Mouse (Mus musculus): ENCODE results near the gene Zfp335.
A peak's percentile ranks its signal among the peaks of the same experiment; 100 is the strongest.

The Zfp335 gene

DNA sequence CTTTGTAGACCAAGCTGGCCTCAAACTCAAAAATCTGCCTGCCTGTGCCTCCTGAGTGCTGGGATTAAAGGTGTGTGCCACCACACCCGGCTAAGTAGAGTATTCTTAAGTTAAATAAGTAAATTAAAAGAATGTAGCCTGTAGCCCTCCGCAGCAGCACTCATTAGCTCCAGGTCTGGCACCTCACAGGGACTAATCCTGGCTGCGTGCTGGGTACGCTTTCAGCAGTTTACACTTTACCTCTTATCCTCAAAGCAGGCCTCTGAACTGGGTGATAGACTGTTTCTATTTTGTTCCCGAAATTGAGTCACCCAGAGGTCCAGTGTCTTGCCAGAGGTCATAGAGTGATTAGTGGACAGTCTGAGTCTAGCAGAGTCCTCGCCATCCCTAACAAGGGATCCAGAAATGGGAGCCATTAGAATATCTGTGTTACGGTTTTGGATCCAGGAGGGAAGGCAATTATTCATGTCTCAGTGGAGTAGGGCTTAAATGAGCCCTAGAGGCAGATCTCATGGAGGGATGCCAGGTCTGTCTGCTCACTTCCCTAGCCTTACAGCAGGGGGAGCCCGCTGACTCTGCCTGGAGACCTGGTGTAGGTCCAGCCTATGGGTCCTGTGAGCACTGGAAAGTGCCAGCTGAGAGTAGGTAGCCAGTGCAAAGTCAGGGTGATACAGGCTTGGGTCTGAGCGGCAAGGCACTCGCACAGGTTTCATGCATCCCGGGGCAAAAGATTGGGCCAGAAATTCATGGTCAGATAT, 12.7 kb upstream of the Zfp335 start:
- DNase-seq, result peak; percentile 91

DNA sequence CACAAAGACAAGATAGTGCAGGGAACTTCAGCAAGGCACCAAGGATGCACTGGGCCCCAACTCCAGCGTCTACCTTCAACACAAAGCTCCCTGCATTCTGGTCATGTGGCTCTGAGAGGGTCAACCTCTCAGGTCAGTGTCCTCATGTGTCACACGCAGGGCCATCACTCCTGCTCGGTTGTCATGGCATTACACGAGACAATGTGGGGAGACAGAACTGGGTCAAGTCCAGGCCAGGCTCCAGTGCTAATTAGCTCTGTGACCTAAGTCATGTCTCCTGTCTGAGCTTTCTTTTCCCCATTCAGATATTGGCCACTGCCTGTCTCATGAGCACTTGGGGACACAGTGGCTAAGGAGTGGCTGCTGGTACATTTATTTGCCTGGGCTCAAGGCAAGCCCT, 11.7 kb upstream of the Zfp335 start:
- DNase-seq, result no peak

DNA sequence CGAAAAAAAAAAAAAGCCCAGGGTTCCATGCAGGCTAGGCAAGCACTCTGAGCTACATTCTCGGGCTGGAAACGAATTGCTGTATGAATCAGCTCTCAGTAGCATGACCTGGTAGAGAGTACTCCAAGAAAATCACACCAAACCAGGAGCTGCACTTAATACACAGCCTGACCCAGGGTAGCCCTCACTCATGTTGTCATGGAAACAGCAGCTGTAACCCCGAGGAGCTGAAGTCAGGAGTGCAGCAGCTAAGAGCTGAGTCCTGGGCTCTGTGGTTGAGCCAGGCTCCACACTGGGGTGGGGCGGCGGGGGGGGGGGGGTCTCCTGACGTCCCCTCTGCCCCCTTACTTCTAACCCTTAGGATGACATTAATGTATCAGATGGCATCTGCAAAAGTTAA, 10.4 kb upstream of the Zfp335 start:
- DNase-seq, result no peak

DNA sequence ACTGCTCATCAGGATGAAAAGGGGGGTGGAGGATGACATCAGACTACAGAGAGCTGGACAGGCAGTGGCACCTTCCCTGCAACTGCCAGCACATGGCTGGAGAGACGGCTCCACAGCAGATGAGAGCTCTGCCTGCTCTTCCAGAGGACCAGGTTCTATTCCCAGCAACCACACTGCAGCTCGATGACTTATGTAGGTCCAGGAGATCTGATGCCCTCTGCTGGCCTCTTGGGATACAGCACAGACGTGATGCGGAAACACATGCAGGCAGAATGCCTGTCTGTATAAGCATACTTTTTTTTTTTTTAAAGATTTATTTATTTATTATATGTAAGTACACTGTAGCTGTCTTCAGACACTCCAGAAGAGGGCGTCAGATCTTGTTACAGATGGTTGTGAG, 6.8 kb upstream of the Zfp335 start:
- peak; percentile 77 for DNase-seq

DNA sequence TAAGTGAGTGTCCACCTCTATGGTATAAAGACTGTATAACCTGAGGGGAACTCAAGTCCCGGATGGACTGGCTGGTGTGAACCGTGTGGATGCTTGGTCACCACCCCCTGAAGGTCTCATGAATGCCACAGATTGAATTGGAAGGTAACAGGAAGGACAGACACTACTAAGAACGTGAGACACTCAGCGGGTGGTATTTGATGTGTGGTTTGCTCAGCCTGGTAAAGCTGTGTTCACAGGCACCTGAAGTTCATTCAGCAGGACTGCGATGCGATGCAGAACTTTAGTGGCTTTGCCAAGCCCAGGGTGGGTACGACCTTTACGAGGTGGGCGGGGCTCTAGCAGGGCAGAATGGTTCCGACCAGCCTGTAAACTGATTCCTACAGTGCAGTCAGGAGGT, 5.8 kb upstream of the Zfp335 start:
- DNase-seq, result no peak

DNA sequence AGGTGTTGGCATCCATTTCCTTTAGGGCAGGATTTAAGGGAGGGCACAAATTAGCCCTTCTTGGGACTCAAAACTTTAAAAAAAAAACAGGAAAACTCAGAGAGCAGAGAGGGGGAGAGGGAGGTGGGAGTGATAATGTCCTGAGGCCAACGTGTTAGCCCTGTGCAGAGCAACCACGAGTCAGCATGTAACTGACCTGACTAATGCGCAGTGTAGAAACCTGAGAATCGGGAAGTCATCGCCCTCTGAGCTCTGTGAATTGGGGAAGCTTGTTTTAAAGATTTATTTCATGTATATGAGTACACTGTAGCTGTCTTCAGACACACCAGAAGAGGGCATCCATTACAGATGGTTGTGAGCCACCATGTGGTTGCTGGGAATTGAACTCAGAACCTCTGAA, 5.3 kb upstream of the Zfp335 start:
- DNase-seq, result no peak

DNA sequence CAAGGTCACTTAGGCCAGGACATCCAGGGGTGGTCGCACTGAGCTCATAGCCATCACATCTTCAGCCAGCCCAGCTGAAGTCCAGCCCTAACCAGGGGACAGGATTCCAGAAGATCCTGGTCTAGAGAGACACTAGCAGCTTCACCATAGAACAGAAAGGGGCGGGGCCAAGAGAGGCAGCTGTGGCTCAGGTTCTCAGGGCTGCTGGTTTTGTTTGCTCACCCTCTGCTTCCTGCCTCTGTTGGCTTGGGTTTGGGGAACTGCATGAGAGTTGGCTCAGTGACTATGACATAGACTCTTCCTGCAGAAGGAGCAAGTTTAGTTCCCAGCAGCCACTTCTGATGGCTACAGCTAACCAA, 1.9 kb upstream of the Zfp335 start:
- peak; percentile 92 for DNase-seq

DNA sequence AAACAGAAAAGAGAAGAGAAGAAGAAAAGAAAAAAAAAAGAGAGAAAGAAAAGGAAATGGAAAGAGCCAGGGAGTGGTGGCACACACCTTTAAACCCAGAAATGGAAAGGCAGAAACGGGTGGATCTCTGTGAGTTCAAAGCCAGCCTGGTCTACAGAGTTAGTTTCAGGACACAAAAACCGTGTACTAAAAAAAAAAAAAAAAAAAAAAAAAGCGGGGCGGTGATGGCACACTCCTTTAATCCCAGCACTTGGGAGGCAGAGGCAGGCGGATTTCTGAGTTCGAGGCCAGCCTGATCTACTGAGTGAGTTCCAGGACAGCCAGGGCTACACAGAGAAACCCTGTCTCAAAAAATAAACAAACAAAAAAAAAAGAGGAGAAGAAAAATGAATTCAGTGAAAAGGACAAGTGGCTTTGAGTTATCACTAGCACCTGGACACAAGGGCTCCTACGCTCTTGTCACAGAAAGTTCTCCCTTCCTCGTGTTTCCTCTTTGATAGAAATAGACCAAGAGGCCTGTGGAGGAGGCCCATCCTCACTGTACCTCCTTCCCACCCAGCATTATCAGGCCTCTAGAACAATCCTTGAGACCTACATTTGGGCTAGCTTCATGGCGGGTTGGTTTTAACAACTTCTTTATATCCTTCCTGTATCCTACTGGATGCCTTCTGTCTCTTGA, 1.3 kb upstream of the Zfp335 start:
- no peak for DNase-seq

DNA sequence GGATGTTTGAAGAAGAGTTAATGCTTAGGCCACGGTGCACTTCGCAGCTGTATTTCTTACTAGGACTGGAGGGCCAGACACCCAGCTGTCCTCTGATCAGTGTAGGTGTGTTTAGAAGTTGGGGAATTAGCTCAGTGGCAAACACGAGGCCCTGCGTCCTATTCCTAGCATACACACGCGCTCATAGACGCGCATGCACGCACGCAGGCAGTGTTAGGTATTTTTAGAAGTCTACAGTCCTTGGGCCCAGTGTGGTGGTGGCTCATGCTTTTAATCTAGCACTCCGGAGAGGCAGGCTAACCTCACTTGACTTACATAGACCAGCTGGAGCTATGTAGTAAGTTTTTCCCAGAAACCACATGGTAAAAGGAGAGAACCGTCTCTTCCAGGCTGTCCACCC, 594 bp upstream of the Zfp335 start:
- DNase-seq, result no peak

DNA sequence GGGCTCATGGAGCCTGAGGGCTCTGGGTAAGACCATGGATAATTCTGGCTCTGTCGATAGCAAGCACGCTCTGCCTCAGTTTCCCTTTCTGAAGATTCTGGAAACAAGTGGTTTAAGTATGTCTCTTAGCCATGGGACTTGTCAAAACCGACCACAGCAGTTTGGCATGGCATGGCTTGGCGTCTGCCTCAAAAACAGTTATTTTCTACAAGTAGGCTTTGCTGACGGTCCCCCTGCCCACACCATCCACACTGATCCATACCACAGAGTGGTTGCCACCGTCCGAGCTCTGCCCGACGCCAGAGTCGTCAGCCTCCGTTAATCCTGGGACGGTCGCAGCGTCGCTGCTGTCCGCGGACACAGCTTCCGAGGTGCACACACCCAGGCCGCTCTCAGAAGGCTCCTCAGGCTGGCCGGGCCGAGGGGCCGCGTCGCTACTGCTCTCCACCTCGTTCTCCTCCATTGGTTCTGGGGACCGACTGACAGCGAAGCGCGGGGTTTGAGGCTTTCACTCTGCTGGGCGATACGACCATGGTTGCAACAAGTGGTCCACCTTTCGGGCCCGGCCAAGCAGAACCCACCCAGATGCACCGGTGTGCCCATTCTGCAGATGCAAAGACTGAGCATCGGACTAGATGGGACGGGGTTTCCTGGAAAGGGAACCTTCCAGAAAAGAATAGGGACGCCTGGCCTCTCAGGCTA, 1.0 kb downstream of the Zfp335 start:
- no peak for DNase-seq

DNA sequence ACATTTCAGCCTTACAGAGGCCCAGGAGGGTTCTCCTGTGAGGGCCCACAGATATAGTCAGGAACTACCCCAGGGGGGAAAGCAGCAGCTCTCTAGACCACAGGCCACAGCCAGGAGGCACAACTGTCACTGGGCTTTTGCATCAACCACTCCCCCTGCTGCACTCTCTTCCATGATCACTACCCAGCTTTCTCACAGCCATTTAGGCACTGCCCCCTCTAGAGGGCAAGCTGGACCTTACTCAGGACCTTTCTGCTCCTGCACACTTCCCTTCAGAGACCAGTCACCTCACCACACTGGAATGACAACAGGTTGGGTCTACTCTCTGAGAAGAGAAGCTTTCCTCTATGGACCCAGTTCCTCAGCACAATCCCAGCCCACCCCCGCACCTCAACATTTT, 2.0 kb downstream of the Zfp335 start:
- no peak for DNase-seq

DNA sequence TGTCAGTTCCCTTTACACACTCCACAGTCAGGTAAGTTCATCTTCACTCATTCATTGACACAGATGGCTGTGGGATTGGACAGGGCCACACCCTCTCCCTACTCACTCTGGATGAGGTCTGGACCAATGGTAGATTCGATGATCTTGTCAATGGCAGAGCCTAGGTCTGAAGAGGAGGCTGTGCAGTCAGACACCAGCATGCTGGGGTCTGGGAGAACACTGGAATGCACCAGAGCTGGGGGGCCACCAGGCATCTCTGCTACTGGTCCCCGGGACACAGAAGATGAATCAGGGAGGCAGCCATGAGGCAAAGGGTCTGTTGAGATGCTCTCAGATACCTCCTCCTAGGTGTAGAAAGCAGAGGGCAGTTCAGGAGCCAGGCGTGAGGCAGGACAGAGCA, 2.5 kb downstream of the Zfp335 start:
- no peak for DNase-seq

DNA sequence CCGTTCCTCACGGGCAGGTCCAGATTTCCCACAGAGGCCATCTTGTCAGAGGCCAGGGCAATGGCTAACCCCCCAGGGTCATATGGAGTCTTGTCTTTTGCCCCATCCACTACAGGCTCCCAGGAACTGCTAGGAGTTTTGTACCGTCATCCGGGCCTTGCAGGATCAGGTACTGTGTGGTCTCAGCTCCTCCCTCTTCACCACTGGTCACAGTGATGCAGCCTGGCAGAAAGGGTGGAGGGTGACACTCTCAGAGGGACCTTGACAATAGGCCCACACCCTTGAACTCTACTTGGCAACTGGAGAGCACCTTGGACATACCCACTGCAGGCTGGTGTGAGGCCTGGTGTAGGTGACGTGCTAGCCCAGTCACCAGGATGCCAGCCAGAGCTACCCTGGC, 3.5 kb downstream of the Zfp335 start:
- DNase-seq, result no peak

DNA sequence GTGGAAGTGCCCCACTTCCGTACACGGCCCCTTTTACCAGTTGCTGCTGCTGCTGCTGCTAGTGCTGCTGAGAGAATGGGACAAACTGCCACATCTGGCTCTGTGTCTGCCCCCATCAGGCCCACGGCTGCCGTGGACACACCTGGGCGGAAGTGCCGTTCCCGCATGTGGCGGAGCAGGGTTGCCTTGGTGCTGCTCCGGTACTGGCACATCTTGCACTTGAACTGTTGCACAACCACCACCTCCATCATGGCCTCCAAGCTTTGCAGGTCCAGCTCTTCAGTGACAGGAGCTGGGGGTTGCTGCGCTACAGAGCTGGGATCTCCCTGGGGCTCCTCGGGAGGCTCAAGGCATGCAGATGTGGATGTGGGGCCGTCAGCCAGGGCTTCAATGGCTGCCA, 4.0 kb downstream of the Zfp335 start:
- no peak for DNase-seq

DNA sequence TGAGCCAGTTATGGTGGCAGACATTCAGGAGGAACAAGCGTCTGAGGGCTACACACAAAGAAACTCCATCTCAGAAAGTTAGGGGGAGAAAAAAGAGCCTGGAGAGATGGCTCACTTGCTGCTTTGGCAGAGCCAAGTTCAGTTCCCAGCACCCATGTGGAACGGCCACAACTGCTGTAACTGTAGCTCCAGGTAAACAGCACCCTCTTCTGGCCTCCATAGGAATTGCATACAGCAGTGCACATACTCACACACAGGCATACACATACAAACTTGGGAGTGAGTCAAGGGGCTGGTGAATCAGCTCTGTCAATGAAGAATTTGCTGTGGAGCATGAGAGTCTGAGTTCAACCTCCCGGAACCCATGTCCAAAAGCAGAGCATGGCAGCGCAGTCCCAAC, 5.5 kb downstream of the Zfp335 start:
- no peak for DNase-seq

DNA sequence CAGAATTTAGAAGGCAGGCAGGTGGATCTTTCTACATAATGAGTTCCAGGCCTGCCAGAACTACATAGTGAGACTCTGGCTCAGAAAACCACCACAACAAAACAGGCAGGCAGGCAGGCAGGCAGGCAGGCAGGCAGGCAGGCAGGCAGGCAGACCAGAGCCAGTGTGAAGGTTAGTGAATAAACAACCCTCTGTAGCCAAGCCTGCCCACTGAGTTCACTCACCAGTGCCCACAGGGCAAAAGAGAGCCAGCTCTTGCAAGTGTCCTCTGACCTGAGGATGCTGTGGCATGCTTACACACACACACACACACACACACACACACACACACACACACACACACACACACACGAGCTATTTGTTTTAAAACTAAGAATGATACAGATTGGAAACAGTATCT, 8.1 kb downstream of the Zfp335 start:
- DNase-seq, result no peak

DNA sequence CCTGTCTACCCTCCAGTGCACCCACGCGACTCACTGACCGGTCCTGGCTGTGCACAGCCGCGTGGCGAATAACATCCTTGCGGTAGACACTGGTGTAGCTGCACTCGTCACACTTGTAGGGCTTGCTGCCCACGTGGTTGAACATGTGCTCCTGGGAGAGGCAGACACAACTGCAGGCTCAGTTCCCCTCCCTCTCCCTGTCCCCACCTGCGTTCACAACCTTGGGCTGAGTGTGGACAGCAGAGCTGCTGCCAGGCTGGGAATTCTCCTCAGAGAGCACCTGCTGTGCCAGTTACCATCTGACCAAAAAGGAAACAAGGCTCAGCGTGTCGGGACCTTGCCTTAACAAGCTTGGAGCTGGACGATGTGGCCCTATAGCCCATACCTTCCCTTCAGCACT, 10.2 kb downstream of the Zfp335 start:
- no peak for DNase-seq

DNA sequence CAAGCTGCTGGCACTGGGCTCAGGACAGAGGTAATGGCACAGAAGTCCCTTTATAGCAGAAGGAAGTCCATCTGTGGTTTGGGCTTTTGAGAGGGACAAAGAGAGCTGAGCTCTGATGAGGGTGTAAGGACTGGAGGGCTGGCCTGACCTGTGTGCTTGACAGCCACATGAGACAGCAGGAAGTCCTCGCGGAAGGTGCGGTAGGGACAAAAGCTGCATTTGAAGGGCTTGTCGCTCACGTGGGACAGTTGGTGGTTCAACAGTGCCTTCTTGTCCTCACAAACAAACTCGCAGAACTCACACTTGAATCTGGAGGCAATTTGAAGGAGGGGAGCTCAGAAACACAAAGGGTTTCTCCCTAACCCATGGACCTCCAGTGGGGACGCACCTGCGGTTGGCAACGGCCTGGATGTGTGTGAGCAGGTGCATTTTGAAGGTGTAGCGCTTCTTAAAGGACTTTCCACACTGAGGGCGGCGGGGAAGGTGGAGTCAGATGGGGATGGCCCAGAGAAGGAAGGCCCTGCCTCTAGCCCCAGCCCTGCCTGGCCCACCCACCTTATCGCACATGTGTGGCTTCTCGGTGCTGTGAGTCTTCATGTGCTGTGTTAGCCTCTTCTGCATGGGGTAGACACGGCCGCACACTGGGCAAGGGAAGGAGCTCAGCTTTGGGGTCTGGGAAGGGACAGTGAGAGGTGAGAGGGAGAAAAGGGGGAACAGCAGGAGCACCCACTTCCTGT, 11.7 kb downstream of the Zfp335 start:
- DNase-seq, result peak; percentile 51

DNA sequence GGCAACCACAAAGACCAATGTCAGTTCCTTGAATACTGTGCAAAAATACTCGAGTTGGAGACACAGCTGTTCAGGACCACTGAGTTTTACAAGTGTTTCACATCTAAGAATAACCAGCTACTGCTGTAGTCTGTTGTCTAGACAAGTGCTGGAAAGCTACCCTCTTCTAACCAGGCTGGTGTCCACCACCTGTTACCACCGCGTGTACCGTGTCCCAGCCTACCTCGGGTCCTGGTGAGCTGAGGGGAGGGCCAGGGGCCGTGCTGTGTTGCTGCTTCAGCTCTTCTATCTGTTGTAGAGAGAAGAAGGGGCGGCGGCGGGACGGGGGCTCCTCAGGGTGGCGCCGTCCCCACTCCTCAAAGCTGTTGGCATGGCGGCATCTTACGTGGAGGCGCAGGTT, 12.5 kb downstream of the Zfp335 start:
- DNase-seq, result peak; percentile 42

DNA sequence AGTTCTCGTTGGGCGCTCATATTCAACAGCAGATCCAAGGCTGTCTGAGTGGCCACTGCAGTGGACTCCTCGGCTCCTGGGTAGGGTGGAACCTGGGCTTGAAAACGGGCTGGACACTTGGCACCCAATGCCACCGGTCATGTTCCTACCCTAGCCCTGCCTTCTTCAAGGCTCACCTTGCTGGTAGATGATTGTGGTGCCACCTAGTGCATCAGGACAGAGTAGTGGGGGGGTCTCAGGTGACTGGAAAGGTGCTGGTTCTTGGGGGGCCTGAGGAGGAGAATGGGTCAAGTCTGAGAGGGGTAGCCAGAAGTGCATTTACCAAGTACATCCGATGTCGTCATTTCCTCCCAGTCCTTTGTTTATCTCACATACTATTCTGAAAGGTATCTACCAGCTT, 13.5 kb downstream of the Zfp335 start:
- peak; percentile 69 for DNase-seq

DNA sequence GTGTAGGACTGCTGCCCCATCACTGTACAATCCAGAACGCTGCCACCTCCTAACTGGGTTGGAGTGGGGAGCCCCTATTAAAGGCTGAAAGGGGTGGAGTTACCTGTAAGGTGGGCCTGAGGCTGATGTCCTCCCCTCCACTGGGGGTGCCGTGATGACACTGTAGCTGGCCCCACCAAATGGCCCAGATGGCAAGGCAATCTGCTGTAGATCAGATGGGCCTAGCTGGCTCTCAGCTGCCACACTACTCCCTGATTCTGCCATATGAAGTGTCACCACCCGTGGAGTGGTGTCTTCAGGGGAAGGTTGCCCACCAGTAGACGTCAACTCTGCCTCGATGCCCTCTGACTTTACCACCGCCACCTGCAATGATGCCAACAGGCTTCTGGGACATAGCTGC, 15.7 kb downstream of the Zfp335 start:
- DNase-seq, result no peak

DNA sequence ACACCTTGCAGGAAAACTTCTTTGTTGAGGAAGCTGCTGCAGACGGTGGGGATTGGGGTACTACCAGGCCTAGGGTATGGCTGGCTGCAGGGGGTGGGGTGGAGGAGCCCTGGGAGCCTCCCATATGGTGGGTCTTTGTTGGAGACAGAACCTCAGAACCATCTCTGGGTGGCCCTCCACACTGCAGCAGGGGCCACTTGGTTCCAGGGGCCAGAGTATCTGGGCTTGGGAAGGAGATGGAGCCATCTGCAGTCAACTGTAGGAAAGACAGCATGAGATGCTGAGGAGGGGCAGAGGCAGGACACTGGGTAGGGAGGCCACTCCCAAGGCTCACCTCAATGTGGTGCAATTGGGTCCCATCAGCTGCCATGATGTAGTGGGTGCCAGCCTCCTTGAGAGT, 16.9 kb downstream of the Zfp335 start:
- no peak for DNase-seq

DNA sequence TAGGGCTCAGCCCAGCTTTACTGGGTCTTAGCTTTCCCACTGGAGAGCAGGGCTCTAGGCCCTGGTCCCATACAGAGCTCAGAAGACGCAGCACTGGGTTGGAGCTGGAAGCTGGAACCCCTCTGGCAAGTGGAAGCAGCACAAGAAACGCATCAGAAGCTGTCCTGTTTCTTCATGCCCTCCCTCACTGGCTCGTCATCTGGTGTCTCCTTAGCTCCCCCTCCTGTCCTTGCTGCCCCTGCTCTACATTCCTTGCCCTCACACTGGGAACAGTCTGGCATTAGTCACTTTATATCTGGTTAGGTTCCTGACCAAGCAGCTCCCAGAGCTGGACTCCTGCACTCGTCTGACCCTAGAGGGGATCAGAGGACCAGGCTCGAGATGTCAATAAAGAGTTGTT, 17.5 kb downstream of the Zfp335 start:
- DNase-seq, result no peak

Data from thymus, postnatal 4 days (tissue).